Mouse (Mus musculus): Measurements from ENCODE around the gene Nupr1l. TPM values are rescaled to one million over a fixed set of nuclear protein-coding genes. Genes with fewer than 3 reads are reported as not detected.

Gene Nupr1l
- 2.6 and 4.3 TPM in 2 replicates for polyA plus RNA-seq (2015; fragmentation: Nextera tagmentation; extraction: Ambion mirVana)

- WGBS: under 1% methylated on average over 63 of the region's 63 CpGs
- Histone ChIP-seq H3K4me1 (peaks cover 7% of the 10 kb centered on the region), H3K36me3 (no peaks in the 10 kb centered on the region), H3K27me3 (replicated peaks) (no peaks in the 10 kb centered on the region), H3K4me3 (replicated peaks) (peak within 1 kb of the TSS; percentile 71), H3K9me3 (replicated peaks) (no peaks in the 10 kb centered on the region), H3K27ac (replicated peaks) (peak within 1 kb of the TSS; percentile 97), H3K9ac (replicated peaks) (peak within 1 kb of the TSS; percentile 82), H3K4me2 (peak within 1 kb of the TSS; percentile 67)
- ATAC-seq (ENCODE audit: low FRiP score): peak; percentile 96
Measured at GRCm38 (mm10) chr5:129908242-129908965, at the start of gene Nupr1l. TSS of gene Nupr1l (plus strand) at chr5:129908540.

GRCm38 (mm10) chr5:129862325-129862724, 46.0 kb upstream of the Nupr1l start:
- Histone ChIP-seq H3K36me3 (peaks cover 45% of the 10 kb centered on the region), H3K4me1 (peaks cover 3% of the 10 kb centered on the region; the same call in 1 of the 2 replicates), H3K4me3 (replicated peaks) (no peak overlapping the region), H3K27me3 (replicated peaks) (no peaks in the 10 kb centered on the region), H3K27ac (replicated peaks) (no peak overlapping the region), H3K9ac (replicated peaks) (no peak overlapping the region), H3K4me2 (no peak overlapping the region), H3K9me3 (replicated peaks) (no peaks in the 10 kb centered on the region)
- no peak for ATAC-seq (ENCODE audit: low FRiP score)
- WGBS: 98% methylated on average over 6 of the region's 6 CpGs

GRCm38 (mm10) chr5:129864467-129864866, 43.9 kb upstream of the Nupr1l start:
- H3K27ac ChIP-seq (replicated peaks): no peak overlapping the region
- peaks cover 34% of the 10 kb centered on the region for H3K36me3 ChIP-seq
- no peak overlapping the region for H3K4me3 ChIP-seq (replicated peaks)
- no peak for ATAC-seq (ENCODE audit: low FRiP score)
- no peaks in the 10 kb centered on the region for H3K27me3 ChIP-seq (replicated peaks)
- no peak overlapping the region for H3K9ac ChIP-seq (replicated peaks)
- H3K9me3 ChIP-seq (replicated peaks): no peaks in the 10 kb centered on the region
- H3K4me2 ChIP-seq: peak overlapping the region; percentile 26
- 12% methylated on average over 18 of the region's 18 CpGs for whole genome bisulfite sequencing
- H3K4me1 ChIP-seq: peaks cover 3% of the 10 kb centered on the region; the same call in 1 of the 2 replicates

- H3K36me3 ChIP-seq: peaks cover 20% of the 10 kb centered on the region
- ATAC-seq (ENCODE audit: low FRiP score): no peak
- H3K9ac ChIP-seq (replicated peaks): no peak overlapping the region
- H3K4me3 ChIP-seq (replicated peaks): no peak overlapping the region
- H3K9me3 ChIP-seq (replicated peaks): no peaks in the 10 kb centered on the region
- H3K27me3 ChIP-seq (replicated peaks): no peaks in the 10 kb centered on the region
- H3K4me1 ChIP-seq: peaks cover 3% of the 10 kb centered on the region; the same call in 1 of the 2 replicates
- H3K27ac ChIP-seq (replicated peaks): no peak overlapping the region
- H3K4me2 ChIP-seq: no peak overlapping the region
- 87% methylated on average over 12 of the region's 12 CpGs for WGBS
Measured at GRCm38 (mm10) chr5:129865841-129866240, 42.5 kb upstream of the Nupr1l start.

- no peak for ATAC-seq (ENCODE audit: low FRiP score)
- Histone ChIP-seq H3K4me3 (replicated peaks) (no peak overlapping the region), H3K9me3 (replicated peaks) (no peaks in the 10 kb centered on the region), H3K4me1 (peaks cover under 1% of the 10 kb centered on the region; the same call in 1 of the 2 replicates), H3K9ac (replicated peaks) (no peak overlapping the region), H3K36me3 (no peaks in the 10 kb centered on the region), H3K27ac (replicated peaks) (no peak overlapping the region), H3K4me2 (no peak overlapping the region), H3K27me3 (replicated peaks) (no peaks in the 10 kb centered on the region)
- 92% methylated on average over 19 of the region's 19 CpGs for whole genome bisulfite sequencing
Measured at GRCm38 (mm10) chr5:129869238-129869995, 38.9 kb upstream of the Nupr1l start.

- no peak overlapping the region for H3K4me3 ChIP-seq (replicated peaks)
- no peaks in the 10 kb centered on the region for H3K9me3 ChIP-seq (replicated peaks)
- no peak for ATAC-seq (ENCODE audit: low FRiP score)
- H3K9ac ChIP-seq (replicated peaks): no peak overlapping the region
- H3K27me3 ChIP-seq (replicated peaks): no peaks in the 10 kb centered on the region
- 81% methylated on average over 2 of the region's 2 CpGs for WGBS
- H3K4me1 ChIP-seq: no peaks in the 10 kb centered on the region
- H3K36me3 ChIP-seq: no peaks in the 10 kb centered on the region
- H3K27ac ChIP-seq (replicated peaks): no peak overlapping the region
- H3K4me2 ChIP-seq: no peak overlapping the region
Measured at GRCm38 (mm10) chr5:129871238-129871637, 37.1 kb upstream of the Nupr1l start.

- H3K36me3 ChIP-seq: no peaks in the 10 kb centered on the region
Measured at GRCm38 (mm10) chr5:129873942-129874341, 34.4 kb upstream of the Nupr1l start.

GRCm38 (mm10) chr5:129875098-129875497, 33.2 kb upstream of the Nupr1l start:
- ATAC-seq (ENCODE audit: low FRiP score): no peak

More at GRCm38 (mm10) chr5:129873942-129874341, 34.4 kb upstream of the Nupr1l start:
- Histone ChIP-seq H3K9ac (replicated peaks) (no peak overlapping the region), H3K27me3 (replicated peaks) (no peaks in the 10 kb centered on the region), H3K4me2 (no peak overlapping the region), H3K27ac (replicated peaks) (no peak overlapping the region), H3K4me3 (replicated peaks) (no peak overlapping the region), H3K9me3 (replicated peaks) (no peaks in the 10 kb centered on the region), H3K4me1 (no peaks in the 10 kb centered on the region)
- 81% methylated on average over 12 of the region's 12 CpGs for WGBS
- no peak for ATAC-seq (ENCODE audit: low FRiP score)

GRCm38 (mm10) chr5:129877731-129878455, 30.4 kb upstream of the Nupr1l start:
- Histone ChIP-seq H3K4me3 (replicated peaks) (no peak overlapping the region), H3K9me3 (replicated peaks) (no peaks in the 10 kb centered on the region), H3K27ac (replicated peaks) (no peak overlapping the region), H3K4me1 (no peaks in the 10 kb centered on the region), H3K4me2 (no peak overlapping the region), H3K27me3 (replicated peaks) (no peaks in the 10 kb centered on the region), H3K9ac (replicated peaks) (no peak overlapping the region), H3K36me3 (peaks cover 26% of the 10 kb centered on the region)
- 82% methylated on average over 9 of the region's 9 CpGs for WGBS
- no peak for ATAC-seq (ENCODE audit: low FRiP score)

More at GRCm38 (mm10) chr5:129875098-129875497, 33.2 kb upstream of the Nupr1l start:
- H3K27ac ChIP-seq (replicated peaks): no peak overlapping the region
- no peaks in the 10 kb centered on the region for H3K9me3 ChIP-seq (replicated peaks)
- H3K27me3 ChIP-seq (replicated peaks): no peaks in the 10 kb centered on the region
- 80% methylated on average over 11 of the region's 11 CpGs for WGBS
- H3K4me1 ChIP-seq: no peaks in the 10 kb centered on the region
- H3K4me2 ChIP-seq: no peak overlapping the region
- no peak overlapping the region for H3K9ac ChIP-seq (replicated peaks)
- no peak overlapping the region for H3K4me3 ChIP-seq (replicated peaks)
- peaks cover 2% of the 10 kb centered on the region for H3K36me3 ChIP-seq

GRCm38 (mm10) chr5:129878946-129879345, 29.4 kb upstream of the Nupr1l start:
- Histone ChIP-seq H3K27me3 (replicated peaks) (no peaks in the 10 kb centered on the region), H3K4me3 (replicated peaks) (no peak overlapping the region), H3K27ac (replicated peaks) (no peak overlapping the region; the same call in 1 of the 2 replicates), H3K9ac (replicated peaks) (no peak overlapping the region), H3K9me3 (replicated peaks) (no peaks in the 10 kb centered on the region), H3K4me2 (no peak overlapping the region), H3K36me3 (peaks cover 32% of the 10 kb centered on the region), H3K4me1 (peaks cover 6% of the 10 kb centered on the region; the same call in 1 of the 2 replicates)
- no peak for ATAC-seq (ENCODE audit: low FRiP score)
- 48% methylated on average over 2 of the region's 2 CpGs for WGBS

GRCm38 (mm10) chr5:129879888-129880287, 28.5 kb upstream of the Nupr1l start:
- Histone ChIP-seq H3K9ac (replicated peaks) (no peak overlapping the region), H3K4me1 (peaks cover 14% of the 10 kb centered on the region), H3K4me2 (no peak overlapping the region), H3K27me3 (replicated peaks) (no peaks in the 10 kb centered on the region), H3K36me3 (peaks cover 41% of the 10 kb centered on the region), H3K27ac (replicated peaks) (no peak overlapping the region), H3K9me3 (replicated peaks) (no peaks in the 10 kb centered on the region), H3K4me3 (replicated peaks) (no peak overlapping the region)
- 77% methylated on average over 3 of the region's 3 CpGs for WGBS
- no peak for ATAC-seq (ENCODE audit: low FRiP score)
